Mouse (Mus musculus) embryonic facial prominence, embryonic 15.5 days (tissue): ENCODE measurements at regions not wholly inside any gene's neighbourhood (a gene's known extent, or its start where the extent isn't known, plus 50 kb on each side); places are given as distances from the start of the nearest gene placed in this dataset.
"Not testable (repeated sequence)": the region's sequence is repeated elsewhere in the genome, so short reads cannot be mapped to it uniquely, and the experiment has no call there.

Experiments
- ATAC-seq: fragments of 200-750 bp; cut with Nextera tagmentation; 2 replicates; pipeline ENCODE4 v1.8.0; 2017; ENCODE audit warnings: low read depth, moderate TSS enrichment; ENCODE audit not compliant: insufficient number of reproducible peaks, low FRiP score, low TSS enrichment
- H3K27ac ChIP-seq: fragments of 300-500 bp; sonication (generic); replicated peaks from 2 replicates; pipeline ENCODE4 v1.5.1; 2015; ENCODE audit warnings: mild to moderate bottlenecking, inconsistent platforms
- H3K27me3 ChIP-seq: fragments of 300-500 bp; sonication (generic); 2 replicates; pipeline ENCODE4 v1.6.1; 2015; ENCODE audit warnings: inconsistent platforms
- H3K36me3 ChIP-seq: fragments of 300-500 bp; sonication (generic); 2 replicates; pipeline ENCODE4 v1.6.1; 2015; ENCODE audit warnings: mild to moderate bottlenecking, inconsistent platforms
- H3K4me1 ChIP-seq: fragments of 300-500 bp; sonication (generic); 2 replicates; pipeline ENCODE4 v1.6.1; 2015; ENCODE audit warnings: inconsistent platforms
- H3K4me2 ChIP-seq: fragments of 300-500 bp; sonication (generic); replicated peaks from 2 replicates; pipeline ENCODE4 v1.6.1; 2015; ENCODE audit warnings: mild to moderate bottlenecking, inconsistent platforms
- H3K4me3 ChIP-seq: fragments of 300-500 bp; sonication (generic); replicated peaks from 2 replicates; pipeline ENCODE4 v1.5.1; 2015; ENCODE audit warnings: mild to moderate bottlenecking, inconsistent platforms
- H3K9ac ChIP-seq: fragments of 300-500 bp; sonication (generic); 2 replicates; pipeline ENCODE4 v1.6.1; 2015; ENCODE audit warnings: inconsistent platforms
- H3K9me3 ChIP-seq: fragments of 300-500 bp; sonication (generic); replicated peaks from 2 replicates; pipeline ENCODE4 v1.6.1; 2016; ENCODE audit warnings: inconsistent platforms
- WGBS: fragments of 180-500 bp; shearing (Covaris S2); methylation state at CpG from one replicate; pipeline ENCODE4 v1.1.7; 2015; 5-methylcytosine and 5-hydroxymethylcytosine counted together

DNA sequence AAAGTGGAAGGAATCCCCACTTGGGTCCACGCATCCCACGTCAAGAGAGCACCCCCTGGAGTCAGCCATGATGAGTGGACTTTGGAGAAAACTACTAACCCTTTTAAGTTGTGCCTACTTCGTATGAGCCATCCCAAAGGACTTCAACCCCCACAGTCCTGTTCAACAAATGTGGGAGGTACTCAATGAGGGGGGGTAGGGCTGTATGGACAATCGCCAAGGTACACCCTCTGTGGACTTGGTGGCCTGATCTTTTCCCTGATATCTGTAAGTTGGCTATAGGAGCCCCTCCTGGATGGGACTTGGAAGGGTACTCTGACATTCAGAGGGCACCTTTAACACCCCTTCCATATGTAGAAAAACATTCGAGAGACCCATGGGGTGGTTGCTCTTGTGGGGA lies 256.5 kb upstream of the Olfr161 start:
- H3K27me3 ChIP-seq, H3K36me3 ChIP-seq, ATAC-seq, H3K4me1 ChIP-seq, H3K9ac ChIP-seq, H3K4me3 ChIP-seq, H3K4me2 ChIP-seq, H3K9me3 ChIP-seq, H3K27ac ChIP-seq: not testable (repeated sequence)
- WGBS = 90% methylated on average over 5 of the region's 5 CpGs

DNA sequence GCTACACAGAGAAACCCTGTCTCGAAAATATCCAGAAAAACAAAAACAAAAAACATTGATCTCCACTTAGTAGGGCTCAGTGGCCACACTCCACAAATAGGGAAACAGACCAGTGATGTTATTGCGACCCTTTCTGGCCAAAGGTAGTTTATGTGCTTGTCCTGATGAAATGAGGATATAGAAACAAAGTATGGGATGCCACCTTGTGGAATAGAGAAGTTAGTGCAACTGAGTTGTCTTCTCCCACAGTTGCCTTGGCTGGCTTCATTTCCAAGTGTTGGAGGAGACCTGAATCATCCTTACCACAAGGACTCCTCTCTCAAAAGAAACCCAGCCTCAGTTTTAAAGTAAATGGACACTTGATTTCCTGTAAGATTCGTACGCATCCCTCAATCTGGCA lies 247.5 kb upstream of the Olfr161 start:
- not testable (repeated sequence) for H3K4me1 ChIP-seq, H3K27me3 ChIP-seq, H3K27ac ChIP-seq, H3K9ac ChIP-seq, H3K9me3 ChIP-seq, H3K4me3 ChIP-seq, ATAC-seq, H3K36me3 ChIP-seq, H3K4me2 ChIP-seq
- WGBS = 29% methylated on average over 4 of the region's 4 CpGs

DNA sequence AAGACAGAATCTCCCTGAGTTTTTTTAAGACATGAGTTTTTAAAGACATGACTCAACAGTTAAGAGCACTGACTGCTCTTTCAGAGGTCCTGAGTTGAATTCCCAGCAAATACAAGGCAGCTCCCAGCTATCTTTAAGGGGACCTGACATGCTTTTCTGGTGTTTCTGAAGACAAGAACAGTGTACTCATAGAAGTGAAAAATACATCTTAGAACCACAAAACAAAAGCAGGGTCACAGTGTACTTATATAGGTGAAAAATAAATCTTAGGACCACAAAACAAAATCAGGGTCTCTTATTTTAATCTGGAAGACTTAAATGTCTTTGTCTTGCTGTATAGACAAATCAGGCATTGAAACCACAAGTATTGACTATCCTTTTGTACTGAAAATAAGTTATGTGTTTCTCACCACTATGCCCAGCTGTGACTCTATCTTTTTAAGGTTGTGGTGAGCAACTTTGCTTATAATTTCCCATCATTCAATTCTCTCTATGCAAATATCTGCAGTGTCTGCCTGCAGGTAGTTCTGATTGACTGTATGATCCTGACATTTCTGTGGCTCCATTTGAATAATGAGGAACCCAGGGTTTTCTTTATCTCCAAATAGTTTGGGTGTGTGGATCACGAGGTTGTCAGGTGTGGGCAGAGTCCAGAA lies 246.0 kb upstream of the Olfr161 start:
- not testable (repeated sequence) for H3K4me2 ChIP-seq, H3K4me1 ChIP-seq, H3K36me3 ChIP-seq, H3K4me3 ChIP-seq, ATAC-seq, H3K9ac ChIP-seq, H3K27ac ChIP-seq, H3K9me3 ChIP-seq, H3K27me3 ChIP-seq
- no CpG with 5 or more reads among the region's 1 CpGs for WGBS

DNA sequence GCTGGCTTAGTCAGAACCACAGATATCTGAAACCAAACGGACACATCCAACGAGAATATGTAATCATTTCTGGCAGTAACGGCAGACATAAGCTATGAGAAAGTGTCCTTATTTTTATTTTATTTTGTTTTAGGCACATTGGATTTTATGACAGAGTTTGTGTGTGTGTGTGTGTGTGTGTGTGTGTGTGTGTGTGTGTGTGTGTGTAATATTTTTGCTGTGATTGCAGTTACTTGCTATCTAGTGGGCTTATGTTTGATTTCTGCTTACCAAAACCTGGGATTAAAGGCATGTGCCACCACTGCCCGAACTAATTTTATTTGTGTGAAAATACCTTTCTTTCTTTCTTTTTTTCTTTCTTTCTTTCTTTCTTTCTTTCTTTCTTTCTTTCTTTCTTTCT lies 241.5 kb upstream of the Olfr161 start:
- H3K4me3 ChIP-seq, H3K9me3 ChIP-seq, H3K27me3 ChIP-seq, H3K27ac ChIP-seq, H3K36me3 ChIP-seq, H3K4me2 ChIP-seq, H3K4me1 ChIP-seq, ATAC-seq, H3K9ac ChIP-seq: not testable (repeated sequence)
- WGBS = 79% methylated on average over 1 of the region's 4 CpGs

DNA sequence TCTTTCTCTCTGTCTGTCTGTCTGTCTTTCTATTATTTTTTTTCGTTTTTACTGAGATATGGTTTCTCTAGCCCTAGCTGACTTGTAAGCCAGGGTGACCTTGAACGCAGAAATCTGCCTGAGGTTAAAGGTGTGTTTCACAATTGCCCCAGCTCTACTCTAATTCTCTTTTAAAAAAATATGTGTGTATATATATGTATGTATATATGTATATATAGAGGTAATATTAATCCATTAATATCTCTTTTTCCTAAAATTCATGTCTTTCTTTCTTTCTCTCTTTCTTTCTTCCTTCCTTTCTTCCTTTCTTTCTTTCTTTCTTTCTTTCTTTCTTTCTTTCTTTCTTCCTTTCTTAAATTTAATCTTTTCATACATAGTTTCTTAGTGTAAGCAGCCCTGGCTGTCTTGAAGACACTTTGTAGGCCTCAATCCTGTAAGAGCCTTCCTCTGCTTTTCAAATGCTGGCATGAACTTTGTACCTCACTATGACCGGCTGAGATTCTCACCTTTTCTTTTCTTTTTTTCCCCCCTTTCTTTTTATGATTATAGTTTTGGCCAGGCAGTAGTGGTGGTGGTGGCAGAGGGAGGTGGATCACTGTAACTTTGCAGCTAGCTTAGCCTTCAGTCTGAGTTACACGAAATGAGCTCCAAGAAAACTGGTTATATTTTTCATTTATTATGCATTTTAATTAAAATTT lies 240.8 kb upstream of the Olfr161 start:
- H3K36me3 ChIP-seq, H3K4me3 ChIP-seq, H3K27me3 ChIP-seq, H3K27ac ChIP-seq, H3K4me2 ChIP-seq, H3K9me3 ChIP-seq, H3K9ac ChIP-seq, H3K4me1 ChIP-seq: not testable (repeated sequence)
- 33% methylated on average over 3 of the region's 4 CpGs for WGBS
- ATAC-seq = peak; percentile 76; the same call in 1 of the 2 replicates

DNA sequence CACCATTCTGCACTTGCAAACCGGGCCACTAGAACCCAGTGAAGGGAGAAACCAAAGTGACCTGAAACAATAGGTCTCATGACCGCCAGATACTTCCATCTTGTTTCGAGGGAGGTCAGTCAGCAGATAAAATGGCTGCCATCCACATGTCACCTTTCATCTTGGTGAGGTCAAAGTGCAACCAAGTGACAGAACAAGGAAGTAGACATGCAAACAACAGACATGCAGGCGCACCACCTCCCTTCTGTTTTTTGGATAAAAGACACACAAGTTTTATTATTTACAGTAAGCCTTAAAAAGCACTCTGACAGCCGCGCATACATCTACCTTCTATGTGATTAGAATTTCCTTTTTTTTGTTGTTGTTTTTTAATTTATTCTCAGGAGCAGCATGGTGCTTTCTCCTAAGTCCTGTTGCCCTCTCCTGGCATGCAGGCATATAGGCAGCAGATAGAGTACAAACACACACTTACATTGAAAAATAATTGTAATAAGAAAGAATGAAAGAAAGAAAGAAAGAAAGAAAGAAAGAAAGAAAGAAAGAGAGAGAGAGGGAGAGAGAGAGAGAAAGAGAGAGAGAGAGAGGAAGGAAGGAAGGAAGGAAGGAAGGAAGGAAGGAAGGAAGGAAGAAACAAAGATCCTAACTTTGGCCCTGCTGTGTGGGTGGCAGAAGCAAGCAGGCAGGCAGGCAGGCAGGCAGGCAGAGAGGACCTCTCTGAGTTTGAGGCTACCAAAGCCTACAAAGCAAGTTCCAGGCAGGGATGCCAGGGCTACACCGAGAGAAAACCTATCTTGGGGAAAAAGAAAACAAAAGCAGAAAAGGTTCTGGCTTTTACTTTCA lies 240.0 kb upstream of the Olfr161 start:
- WGBS = 68% methylated on average over 7 of the region's 7 CpGs
- H3K4me2 ChIP-seq, H3K27me3 ChIP-seq, H3K9me3 ChIP-seq, H3K4me1 ChIP-seq, H3K9ac ChIP-seq, H3K36me3 ChIP-seq, H3K4me3 ChIP-seq, H3K27ac ChIP-seq: not testable (repeated sequence)
- peak; percentile 78 for ATAC-seq

DNA sequence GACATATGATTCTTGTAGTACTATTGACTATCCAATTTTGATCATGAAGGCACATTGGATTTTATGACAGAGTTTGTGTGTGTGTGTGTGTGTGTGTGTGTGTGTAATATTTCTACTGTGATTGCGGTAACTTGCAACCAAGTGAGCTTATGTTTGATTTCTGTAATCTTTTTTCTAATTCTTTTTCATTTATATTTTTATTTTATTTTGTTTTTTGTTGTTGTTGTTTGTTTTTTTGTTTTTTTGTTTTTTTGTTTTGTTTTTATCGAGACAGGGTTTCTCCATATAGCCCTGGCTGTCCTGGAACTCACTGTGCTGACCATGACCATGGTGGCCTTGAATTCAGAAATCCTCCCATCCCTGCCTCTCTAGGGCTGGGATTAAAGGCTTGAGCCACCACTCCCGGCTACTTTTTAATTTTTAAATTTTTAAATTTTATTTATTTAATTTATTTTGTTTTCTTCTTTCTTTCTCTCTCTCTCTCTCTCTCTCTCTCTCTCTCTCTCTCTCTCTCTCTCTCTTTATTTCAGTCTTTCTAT lies 239.3 kb upstream of the Olfr161 start:
- not testable (repeated sequence) for H3K9ac ChIP-seq, H3K27me3 ChIP-seq, H3K4me2 ChIP-seq, H3K4me1 ChIP-seq, H3K4me3 ChIP-seq, H3K27ac ChIP-seq, H3K9me3 ChIP-seq, H3K36me3 ChIP-seq
- peak; percentile 89 for ATAC-seq
- WGBS = 76% methylated on average over 3 of the region's 3 CpGs
